Mouse (Mus musculus): ENCODE data around the gene Cryl1.

Cryl1 gene

GRCm38 (mm10) chr14:57372348-57373102, 25.8 kb downstream of the Cryl1 start:
- DNase-seq, result peak; percentile 65 to 81

GRCm38 (mm10) chr14:57367327-57367726, 31.0 kb downstream of the Cryl1 start:
- peak; percentile 63 to 67 for DNase-seq

GRCm38 (mm10) chr14:57366724-57367123, 31.6 kb downstream of the Cryl1 start:
- no peak for DNase-seq

DNA sequence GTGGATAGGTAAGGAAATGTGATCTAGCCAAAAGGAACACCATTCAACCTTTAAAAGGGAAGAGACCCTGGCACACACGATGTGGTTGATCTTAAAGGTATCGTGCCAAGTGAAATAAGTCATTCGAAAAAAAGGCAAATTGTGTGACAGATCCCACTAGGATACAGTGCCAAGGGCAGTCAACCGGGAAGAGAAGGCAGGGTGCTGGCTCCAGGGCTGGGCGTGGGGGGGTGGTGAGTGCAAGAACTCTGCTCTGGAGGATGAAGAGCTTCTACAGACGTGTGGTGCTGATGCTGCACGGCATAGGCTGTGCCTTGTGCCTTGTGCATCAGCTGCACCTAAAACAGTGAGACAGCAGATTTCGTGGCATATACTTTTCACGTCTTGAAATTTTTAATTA, 33.0 kb downstream of the Cryl1 start:
- peak; percentile 68 to 75 for DNase-seq

DNA sequence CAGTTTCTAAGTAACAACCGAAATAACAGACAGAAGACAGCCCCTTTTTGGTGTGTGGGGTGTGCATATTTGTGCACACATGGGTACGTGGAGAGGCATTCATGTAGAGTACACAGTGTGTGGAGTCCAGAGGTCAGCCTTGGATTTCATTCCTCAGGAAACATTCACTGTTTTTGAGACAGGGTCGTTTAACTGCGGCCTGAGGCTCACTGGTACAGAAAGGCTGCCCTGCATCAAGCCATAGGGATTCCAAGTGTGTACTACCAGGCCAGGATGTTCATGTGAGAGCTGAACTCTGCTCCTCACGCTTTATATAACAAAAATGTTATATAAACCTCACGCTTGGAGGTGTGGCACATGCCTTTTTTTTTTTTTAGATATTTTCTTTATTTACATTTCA, 34.5 kb downstream of the Cryl1 start:
- peak in 1 of 2 experiments; percentile 56 for DNase-seq

- DNase-seq, result peak; percentile 65 to 82
These were observed 35.3 kb downstream of the Cryl1 start for GRCm38 (mm10) chr14:57362726-57363660.

DNA sequence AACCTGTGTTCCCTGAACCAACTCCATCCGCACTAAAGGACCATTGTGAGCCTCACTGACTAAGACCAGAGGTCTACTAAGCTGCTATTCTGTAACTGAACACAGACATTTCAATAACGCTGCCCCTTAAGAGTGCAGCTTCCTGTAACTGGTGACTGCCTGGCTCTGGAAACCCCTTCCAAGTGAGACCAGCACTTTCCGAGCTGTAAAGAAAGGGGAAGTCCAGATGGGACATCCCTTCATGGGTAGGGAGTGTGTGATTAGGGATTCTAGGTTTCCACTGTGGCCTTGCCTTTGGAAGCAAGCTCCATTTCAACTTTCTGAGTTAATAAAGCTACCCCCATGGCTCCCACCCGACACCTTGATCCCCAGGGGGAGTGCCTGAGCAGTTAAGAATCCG, 41.3 kb downstream of the Cryl1 start:
- DNase-seq, result no peak

DNA sequence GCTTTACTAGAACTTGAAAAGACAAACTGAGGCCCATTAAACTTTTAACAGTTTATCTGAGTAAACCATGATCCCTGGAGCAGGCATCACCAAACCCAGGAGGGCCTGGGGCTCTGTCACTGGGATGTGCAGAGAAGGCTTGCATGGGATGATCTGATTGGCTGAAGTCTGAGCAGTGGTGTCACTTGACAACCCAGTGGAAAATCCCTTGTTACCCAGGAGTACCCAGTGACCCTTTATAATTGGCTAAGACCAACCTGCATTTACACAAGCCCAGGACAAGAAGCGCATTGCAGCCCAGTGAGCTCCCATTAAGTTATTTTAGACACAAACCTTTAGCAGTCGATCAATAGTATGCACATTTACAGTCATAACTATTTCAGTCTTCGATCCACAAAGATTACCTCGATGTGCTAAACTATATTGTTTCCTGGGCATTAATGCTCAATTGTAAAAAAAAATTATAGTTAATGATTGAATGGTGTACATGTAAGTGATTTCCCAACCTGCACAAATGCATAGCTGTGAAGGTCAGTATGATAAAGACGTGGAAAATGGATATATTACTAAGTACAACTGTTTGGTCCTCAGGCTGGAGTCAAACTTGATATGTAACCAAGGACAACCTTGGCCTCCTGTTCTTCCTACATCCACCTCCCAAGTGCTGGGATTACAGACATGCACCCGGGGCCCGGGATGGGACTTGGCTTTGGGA, 46.7 kb downstream of the Cryl1 start:
- DNase-seq, result no peak

- no peak for DNase-seq
These were observed 48.4 kb downstream of the Cryl1 start for GRCm38 (mm10) chr14:57349955-57350354.

DNA sequence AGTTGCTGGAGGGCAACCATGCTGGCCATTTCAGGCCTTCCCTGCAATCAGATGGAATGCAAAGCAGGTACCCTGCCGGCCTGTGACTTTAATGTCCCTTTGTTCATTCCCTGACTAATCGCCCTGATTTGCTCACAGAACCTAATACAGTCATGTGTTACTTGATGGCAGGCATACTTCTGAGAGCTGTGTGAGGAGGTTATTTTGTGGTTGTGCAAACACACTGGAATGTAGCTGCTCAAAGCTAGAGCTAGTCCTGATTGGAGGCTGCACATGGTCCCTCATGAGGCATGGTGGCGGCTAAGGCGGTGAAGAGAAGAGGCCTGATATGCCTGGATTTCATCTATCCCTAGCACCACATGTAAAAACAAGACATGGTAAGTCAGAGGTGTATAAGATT, 50.2 kb downstream of the Cryl1 start:
- DNase-seq, result no peak

GRCm38 (mm10) chr14:57346135-57346534, 52.2 kb downstream of the Cryl1 start:
- no peak for DNase-seq

- DNase-seq, result peak in 1 of 2 experiments; percentile 27
These were observed 53.4 kb downstream of the Cryl1 start for GRCm38 (mm10) chr14:57344781-57345492.

GRCm38 (mm10) chr14:57343057-57343750, 55.1 kb downstream of the Cryl1 start:
- peak; percentile 63 to 77 for DNase-seq

DNA sequence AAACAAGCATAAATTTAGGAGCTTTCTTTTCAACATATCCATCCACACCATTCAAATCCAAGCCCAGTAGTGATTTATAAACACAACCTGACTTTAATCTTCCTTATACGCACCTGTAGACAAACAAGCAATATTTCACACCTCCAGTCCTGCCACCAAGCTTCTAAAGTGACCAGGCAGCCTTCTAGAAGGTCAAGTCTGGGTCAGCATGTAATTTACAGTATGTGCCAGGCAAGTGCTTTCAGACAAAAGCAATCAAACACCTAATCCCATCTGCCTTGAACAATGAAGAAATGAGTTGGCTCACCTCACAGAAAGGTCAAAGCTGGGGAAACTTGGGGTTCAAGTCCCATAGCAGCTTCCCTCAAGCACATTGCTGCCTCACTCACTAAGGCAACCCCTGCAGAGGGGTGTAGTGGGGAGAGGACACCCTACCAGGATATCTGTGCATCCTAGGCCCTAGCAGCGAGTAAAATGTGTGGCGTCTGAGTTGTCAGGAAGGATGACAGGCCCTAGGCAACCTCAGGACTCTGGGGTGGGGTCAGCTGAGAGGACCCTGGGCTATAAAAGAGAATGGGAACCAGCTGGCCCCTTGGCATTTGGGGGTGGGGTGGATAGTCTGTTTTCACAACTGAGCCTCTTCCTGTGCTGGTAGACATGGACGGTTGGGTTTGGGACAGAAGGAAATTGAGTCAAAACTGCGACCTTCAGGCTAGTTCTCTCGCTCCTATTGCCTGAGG, 55.8 kb downstream of the Cryl1 start:
- DNase-seq, result no peak

DNA sequence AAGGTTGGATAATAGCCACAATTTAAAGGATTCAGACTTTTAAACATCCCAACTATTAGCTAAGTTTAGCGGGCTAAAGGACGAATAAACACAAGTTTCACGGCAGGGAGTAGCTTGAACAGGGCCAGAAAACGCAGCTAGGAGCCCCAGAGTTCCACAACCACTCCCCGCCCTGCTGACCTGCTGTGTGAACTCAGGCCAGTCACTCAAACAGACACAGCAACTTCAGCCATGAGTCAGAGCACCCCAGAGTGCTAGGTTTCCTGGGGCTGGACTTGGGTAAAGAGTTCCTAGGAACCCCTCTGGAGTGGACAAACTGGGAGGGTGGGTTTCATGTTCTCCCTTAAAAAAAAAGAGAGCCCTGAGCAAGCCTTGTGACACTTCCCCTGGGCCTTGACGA, 59.7 kb downstream of the Cryl1 start:
- DNase-seq, result no peak

DNA sequence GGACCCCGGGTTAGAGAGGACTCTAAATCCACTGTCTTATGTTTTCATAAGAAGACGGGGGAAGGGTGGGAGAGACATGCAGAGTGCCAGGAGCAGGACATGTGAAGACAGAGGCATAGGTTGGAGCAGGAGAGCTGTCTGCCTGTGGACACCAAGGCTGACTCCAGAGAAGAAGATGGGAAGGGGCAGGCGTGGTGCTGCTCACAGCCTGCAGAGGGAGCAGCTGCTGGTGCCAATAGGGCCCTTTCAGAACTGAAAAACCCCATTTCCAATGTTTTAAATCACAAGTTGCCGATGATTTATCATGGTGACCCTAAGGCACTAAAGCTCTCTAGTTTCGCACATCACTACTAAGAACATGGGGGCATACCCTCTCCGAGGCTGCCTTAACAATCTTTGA, 63.5 kb downstream of the Cryl1 start:
- no peak for DNase-seq

- no peak for DNase-seq
These were observed 65.8 kb downstream of the Cryl1 start for GRCm38 (mm10) chr14:57332503-57332902.

DNA sequence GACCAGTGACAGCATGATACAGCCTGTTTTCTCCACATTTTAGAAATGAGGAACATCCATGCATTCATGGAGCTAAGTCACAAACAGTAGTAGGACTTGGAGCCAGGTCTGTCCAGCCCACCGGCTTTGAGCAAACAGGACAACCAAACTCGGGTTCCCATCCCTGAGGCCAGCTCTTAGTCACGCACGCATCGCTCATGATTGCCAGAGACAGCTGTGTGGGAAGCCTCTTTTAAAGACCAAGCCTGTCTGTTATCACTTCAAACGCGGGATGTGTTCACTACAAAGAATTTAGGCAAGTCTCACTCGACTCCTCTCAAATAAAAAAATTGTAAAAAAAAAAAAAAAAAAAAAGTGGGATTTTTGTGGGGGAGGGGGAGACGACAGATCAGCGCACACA, 67.2 kb downstream of the Cryl1 start:
- DNase-seq, result no peak

- DNase-seq, result no peak
These were observed 68.7 kb downstream of the Cryl1 start for GRCm38 (mm10) chr14:57329600-57329999.

DNA sequence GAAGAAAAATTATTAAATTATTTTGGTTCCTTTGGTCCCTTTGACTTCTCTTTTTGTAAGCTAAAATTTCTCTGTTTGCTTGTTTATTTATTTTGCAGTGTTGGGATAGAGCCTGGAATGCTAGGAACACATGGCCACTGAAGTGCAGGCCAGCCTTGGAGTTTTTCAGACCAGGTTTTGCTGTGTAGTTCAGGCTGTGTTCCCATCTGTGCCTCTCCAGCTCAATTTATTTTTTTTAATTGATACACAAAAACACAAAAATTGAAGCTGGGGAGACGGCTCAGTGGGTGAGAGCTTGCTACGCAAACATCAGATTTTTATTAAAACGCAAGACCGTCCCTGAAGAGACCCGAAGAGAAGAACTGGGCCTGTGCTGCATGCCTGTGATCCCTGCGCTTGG, 71.6 kb downstream of the Cryl1 start:
- DNase-seq, result no peak

DNA sequence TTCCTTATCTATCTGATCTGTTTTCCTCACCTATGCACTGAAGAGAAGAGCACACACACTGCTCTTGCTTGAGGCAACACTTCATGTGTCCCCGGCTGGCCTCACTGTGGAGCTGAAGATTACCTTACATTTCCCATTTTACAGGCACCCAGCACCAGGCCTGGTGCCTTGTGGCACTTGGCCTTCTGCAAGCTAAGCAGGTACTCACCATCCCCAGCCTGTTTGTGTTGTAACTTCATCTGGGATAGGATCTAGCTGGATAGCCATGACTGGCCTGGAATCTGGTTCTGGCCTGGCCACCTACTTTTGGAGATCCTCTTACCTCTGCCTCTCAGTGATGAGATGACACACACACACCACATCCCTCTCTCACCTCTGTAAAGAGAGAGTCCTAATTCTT, 79.5 kb downstream of the Cryl1 start:
- no peak for DNase-seq
